Mouse (Mus musculus) mouse trophoblast stem cell (cell line): ENCODE measurements around the gene Sergef.

Experiments
- in situ Hi-C, 2 experiments: fragments of 300-500 bp; cut with MseI, MboI; formaldehyde crosslinking; loops; 2 replicates in 1 of 2; 3 replicates in 1 of 2; pipeline ENCODE4 v1.15.1; 2025

The Sergef gene

GRCm38 (mm10) chr7:46409204-46409789 lies 230.3 kb downstream of the Sergef start:
- in situ Hi-C loops: no loop called here

GRCm38 (mm10) chr7:46408606-46409005 lies 231.0 kb downstream of the Sergef start:
- in situ Hi-C loops: no loop called here

DNA sequence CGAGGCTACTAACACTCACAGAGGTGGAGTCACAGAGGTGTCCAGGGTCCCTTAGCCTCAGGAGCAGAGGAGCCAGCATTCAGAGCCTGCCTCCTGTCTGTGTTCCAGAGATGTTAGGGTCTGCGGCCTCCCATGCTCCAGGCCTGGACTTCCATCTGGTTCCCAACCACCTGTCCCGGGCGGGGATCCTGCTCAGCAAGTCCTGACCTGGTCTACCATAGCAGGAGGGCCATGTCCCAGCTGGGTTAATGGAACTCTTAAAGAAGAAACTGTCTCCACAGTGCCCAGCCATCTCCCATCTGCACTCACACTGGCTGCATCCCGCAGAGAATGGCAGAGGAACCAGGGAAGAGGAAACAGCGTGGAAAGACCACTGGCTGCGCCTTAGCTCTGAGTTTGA lies 234.9 kb downstream of the Sergef start:
- in situ Hi-C loops: no loop called here

DNA sequence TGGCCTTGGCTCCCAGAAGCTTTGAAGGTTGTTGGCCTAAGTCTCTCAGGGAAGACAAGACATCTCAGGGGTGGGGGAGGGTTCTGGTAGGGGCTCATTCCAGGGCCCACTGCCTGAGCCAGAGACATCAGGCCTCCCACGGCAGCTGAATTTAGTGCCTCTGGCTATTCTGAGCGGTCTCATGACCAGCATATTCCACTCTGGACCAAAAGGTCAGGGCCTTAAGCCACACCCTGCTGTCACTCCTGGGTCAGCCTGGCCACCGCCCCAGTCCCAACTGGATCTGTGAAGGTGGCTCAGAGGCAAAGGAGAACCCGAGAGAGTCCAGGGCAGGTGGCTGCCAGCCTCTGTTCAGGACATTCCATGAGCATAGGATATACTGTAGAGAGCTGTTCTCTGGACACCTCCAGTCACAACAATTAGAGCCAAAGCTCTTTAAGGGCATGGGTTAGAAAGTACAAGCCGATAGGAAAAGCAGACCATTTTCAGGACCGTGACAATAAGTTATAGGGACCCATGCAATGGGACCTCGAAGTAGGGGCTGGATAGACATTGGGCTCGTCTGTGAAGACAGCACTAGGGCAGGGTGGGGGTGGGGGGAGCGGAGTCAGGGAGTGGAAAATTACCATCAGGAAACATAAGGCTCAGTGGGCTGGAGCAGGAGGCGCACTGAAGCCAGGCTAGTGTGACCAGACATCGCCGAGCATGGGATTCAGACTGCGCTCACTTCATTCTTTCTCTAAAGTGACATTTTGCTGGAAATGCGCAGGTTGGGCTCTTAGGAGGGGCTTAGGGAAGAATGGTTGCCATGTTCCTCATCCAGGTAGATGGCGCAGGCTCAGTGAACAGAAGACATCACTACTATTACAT lies 235.8 kb downstream of the Sergef start:
- in situ Hi-C loops: no loop called here

DNA sequence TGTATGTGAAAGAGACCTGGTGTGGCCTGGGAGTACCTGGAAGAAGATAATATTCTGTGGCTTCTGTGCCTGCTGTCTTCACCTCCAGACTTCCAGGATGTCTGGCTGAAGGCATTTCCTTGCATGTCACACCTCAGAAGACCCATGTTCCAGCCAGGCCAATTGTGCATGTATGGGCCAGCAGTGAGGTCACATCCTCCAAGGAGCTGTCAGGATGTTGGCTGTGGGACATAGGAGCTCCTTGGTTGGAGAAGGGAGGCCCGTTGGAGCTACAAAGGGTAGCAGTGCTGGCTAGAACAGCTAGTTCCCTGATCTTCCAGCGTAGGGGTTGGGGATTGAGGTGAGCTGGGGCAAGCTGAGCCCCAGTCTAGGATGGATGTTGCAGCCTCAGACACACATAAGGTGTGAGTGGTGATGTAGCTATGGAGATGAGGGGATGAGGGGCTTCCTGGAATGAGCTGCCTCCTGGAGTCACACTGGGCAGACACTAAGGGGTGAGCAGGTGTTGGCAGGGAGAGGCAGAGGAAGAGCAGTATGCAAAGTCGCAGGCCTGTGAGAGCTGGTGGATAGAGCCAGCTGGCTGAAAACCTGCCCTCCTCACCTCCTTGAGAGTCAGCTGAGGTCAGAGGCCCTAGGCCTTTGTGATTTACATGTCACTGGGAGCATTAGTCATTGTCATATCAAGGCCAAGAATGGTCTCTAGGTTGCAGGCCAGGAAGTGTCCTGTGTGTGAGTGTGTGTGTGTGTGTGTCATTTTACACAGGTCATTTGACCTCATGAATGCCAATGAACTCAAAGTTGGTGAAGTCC lies 238.0 kb downstream of the Sergef start:
- in situ Hi-C loops: no loop called here

DNA sequence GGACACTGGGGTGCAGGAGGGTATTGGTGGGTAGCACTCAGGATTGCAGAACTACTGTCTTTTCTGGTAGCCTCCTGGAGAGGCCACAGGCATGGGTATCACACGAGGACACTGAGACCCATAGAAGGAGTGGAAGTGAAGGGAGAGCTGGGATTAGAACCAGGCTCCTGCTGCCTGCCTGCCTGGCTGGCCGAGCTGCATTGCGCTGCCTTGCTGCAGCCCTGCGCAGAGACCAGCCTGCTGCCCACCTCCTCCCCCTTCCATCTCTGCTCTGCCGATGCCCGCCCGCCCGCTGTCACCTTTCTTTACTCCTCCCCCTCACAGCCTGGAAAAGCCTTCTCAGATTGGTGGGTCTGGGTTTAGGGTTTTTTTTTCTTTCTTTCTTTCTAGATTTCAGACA lies 239.3 kb downstream of the Sergef start:
- in situ Hi-C loops: no loop called here

DNA sequence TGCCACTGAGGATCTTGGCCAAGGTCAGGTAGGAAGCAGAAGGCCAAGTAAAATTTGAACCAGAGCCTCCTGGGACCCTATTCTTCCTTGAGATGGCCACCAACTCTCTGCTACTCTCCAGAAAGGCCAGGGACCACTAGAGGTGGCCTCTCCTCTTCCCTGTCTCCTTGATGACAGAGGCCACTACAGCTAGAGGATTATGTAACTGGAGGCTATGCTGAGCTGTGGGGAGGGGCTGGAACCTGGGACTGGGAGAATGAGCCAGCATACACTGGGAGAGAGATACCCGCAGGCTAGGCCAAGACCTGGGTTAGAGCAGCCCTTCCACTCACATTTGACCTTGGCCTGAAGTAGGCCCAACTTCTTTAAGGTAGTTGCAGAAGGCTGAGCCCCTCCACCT lies 239.9 kb downstream of the Sergef start:
- in situ Hi-C loops: loop anchor here in 1 of 2 experiments (10.0 kb wide), 1 partner anchor 165 kb away; no protein-coding TSS in a partner anchor

DNA sequence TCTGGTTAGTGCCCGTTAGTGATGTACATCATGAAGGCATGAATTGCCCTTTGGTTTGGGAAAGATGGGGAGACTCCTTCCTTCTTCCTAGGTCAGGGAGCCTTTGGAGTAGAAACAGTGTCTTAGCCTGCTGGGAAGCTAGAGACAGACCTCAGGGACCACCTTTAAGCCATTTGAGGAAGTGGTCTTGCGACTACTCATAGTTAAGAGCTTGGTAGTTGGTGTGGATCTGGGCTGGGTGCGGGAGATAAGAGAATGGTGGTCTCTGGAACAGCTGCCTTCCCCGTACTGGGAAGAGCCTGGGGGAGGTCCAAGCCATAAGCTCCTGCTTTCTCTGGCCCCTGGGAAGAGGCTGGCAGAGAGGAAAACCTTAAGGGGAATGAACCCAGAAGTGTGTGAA lies 241.0 kb downstream of the Sergef start:
- in situ Hi-C loops: loop anchor here in 1 of 2 experiments (10.0 kb wide), 1 partner anchor 166 kb away; no protein-coding TSS in a partner anchor

DNA sequence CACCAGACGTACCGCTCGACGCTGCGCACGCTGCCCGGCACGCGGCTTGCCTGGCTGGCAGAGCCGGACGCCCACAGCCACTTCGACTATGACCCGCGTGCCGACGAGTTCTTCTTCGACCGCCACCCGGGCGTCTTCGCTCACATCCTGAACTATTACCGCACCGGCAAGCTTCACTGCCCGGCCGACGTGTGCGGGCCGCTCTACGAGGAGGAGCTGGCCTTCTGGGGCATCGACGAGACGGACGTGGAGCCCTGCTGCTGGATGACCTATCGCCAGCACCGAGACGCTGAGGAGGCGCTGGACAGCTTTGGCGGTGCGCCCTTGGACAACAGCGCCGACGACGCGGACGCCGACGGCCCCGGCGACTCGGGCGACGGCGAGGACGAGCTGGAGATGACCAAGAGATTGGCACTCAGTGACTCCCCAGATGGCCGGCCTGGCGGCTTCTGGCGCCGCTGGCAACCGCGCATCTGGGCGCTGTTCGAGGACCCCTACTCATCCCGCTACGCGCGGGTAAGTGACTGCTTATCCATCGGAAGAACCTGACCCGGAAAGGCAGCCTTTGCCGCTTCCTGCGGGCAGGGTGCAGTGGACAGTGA lies 241.8 kb downstream of the Sergef start:
- in situ Hi-C loops: loop anchor here in 1 of 2 experiments (10.0 kb wide), 1 partner anchor 167 kb away; no protein-coding TSS in a partner anchor

DNA sequence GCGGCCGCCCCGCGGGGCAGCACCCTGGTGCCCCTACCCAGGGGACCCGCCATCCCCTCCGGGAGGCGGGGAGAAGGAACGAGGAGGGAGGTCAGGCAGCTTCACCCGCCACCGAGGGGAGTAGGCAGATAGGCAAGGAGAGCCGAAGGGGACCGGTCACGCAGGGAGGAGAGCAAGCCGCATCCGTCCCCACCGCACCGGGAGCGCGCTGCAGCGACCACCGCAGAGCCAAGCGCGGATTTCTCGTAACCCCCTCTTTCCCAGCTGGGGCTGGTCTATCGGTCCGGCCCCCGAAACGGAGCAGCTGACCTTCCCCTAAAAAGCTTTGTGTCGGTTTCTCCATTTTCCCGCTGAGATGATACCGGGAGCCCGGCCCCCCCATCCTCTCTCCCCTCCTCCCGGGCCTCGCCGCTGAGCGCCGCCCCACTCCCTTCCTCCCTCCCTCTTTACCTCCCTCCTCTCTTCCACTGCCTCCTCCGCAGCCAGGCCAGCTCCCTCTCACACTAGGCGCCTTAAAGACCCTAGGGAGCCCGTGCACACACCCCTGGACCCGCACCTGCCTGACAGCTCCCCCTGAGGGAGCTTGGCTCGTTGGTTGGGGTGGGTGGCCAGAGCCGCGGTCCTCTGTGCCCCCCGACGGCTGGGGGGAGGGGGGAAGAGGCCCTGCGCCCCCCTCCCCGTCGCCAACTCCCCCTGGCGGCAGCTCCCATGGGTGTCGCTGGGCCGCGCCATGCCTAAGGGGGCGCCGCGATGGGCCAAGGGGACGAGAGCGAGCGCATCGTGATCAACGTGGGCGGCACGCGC lies 242.5 kb downstream of the Sergef start:
- in situ Hi-C loops: loop anchor here in 1 of 2 experiments (10.0 kb wide), 1 partner anchor 168 kb away; no protein-coding TSS in a partner anchor

GRCm38 (mm10) chr7:46396231-46396927 lies 243.2 kb downstream of the Sergef start, which contains the start of gene Kcnc1:
Gene Kcnc1 (plus strand): TSS chr7:46396497.
- in situ Hi-C loops: loop anchor here in 1 of 2 experiments (10.0 kb wide), 1 partner anchor 168 kb away; no protein-coding TSS in a partner anchor

DNA sequence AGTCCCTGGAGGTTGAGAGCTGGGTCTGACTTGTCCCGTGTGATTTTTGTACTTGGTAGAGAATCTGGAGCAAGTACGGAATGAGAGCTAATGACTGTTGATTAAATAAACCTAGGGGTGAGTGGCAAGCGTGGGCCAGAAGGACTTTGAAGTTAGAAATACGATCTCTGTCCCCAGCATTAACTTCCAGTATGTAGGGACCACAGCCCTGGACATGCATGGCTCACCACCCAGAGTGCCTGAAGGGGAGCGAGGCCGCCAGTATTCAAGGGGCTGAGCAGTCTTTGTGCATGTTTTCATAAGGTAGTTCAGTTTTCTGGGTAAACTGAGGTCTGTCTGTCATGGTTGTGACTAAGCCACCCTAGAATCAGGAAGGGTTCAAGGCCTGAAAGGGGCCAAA lies 244.0 kb downstream of the Sergef start:
- in situ Hi-C loops: loop anchor here in 1 of 2 experiments (10.0 kb wide), 1 partner anchor 169 kb away; no protein-coding TSS in a partner anchor

DNA sequence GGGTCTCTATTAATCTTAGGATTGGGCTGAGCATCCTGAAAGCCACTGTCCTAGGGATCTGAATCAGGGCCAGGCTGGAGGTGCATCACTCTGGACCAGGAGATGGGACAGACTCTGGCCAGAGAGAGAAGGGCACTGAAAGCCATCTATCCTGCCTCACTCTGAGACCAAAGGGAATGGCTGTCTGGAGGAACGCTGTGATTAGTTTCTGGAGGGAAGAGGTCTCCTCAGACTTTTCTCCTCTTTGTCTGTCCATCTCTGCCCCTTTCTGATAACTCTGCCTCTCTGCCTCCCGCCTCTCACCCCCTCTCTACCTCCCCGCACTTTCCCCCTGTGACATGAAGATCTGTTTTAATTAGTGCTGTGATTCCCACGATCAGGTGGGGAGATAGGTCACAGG lies 244.7 kb downstream of the Sergef start:
- in situ Hi-C loops: loop anchor here (5.0 to 10.0 kb wide), 3 partner anchors 170 to 212 kb away; no protein-coding TSS in a partner anchor

- in situ Hi-C loops: loop anchor here (5.0 to 10.0 kb wide), 3 partner anchors 171 to 213 kb away; no protein-coding TSS in a partner anchor
Observed at GRCm38 (mm10) chr7:46393718-46394511, 245.7 kb downstream of the Sergef start.
